Mouse (Mus musculus) forebrain, postnatal 0 days (tissue): ENCODE measurements around the gene Gm12695. TPM values are rescaled to one million over a fixed set of nuclear protein-coding genes. Genes with fewer than 3 reads are reported as not detected.

Experiments used
- ATAC-seq: fragments of 200-750 bp; cut with Nextera tagmentation; 2 replicates; pipeline ENCODE4 v1.8.0; 2017; ENCODE audit warnings: mild to moderate bottlenecking, moderate library complexity
- DNase-seq: peaks from one replicate; pipeline ENCODE4 v3.0.0-alpha.2; 2015
- H3K27ac ChIP-seq: fragments of 300-500 bp; sonication (generic); 2 replicates; pipeline ENCODE4 v1.5.1; 2014; ENCODE audit warnings: low read depth, mild to moderate bottlenecking, antibody characterized with exemption, low read length, moderate library complexity, mixed read lengths
- H3K27me3 ChIP-seq: fragments of 300-500 bp; sonication (generic); 2 replicates; pipeline ENCODE4 v1.6.1; 2014; ENCODE audit warnings: mild to moderate bottlenecking, low read length, mixed read lengths; ENCODE audit not compliant: insufficient read depth
- H3K36me3 ChIP-seq: fragments of 300-500 bp; sonication (generic); 2 replicates; pipeline ENCODE4 v1.6.1; 2014; ENCODE audit warnings: mild to moderate bottlenecking, moderate library complexity; ENCODE audit not compliant: insufficient read depth
- H3K4me1 ChIP-seq: fragments of 300-500 bp; sonication (generic); 2 replicates; pipeline ENCODE4 v1.6.1; 2014; ENCODE audit warnings: antibody characterized with exemption; ENCODE audit not compliant: insufficient read depth
- H3K4me2 ChIP-seq: fragments of 300-500 bp; sonication (generic); 2 replicates; pipeline ENCODE4 v1.6.1; 2014; ENCODE audit warnings: low read depth, mild to moderate bottlenecking, moderate library complexity
- H3K4me3 ChIP-seq: fragments of 300-500 bp; sonication (generic); 2 replicates; pipeline ENCODE4 v1.5.1; 2014; ENCODE audit warnings: low read depth, low read length, mixed read lengths
- H3K9ac ChIP-seq: fragments of 300-500 bp; sonication (generic); 2 replicates; pipeline ENCODE4 v1.6.1; 2014; ENCODE audit warnings: mild to moderate bottlenecking
- H3K9me3 ChIP-seq: fragments of 300-500 bp; sonication (generic); 2 replicates; pipeline ENCODE4 v1.6.1; 2016; ENCODE audit warnings: low read length
- CTCF ChIP-seq: sonication (generic); IDR thresholded peaks from 2 replicates; pipeline ENCODE4 v1.5.1; 2016; ENCODE audit warnings: antibody characterized with exemption, control low read depth, low read depth
- WGBS: fragments of 180-500 bp; shearing (Covaris S2); extraction: QIAGEN DNeasy Blood & Tissue Kit; methylation state at CpG from one replicate; pipeline ENCODE4 v1.1.7; 2014; 5-methylcytosine and 5-hydroxymethylcytosine counted together
- polyA plus RNA-seq: library from polyadenylated mRNA; unstranded; fragments of >200 nt; fragmentation: Nextera tagmentation; extraction: Ambion mirVana; gene quantifications from 2 replicates; pipeline ENCODE4 v1.2.1, GENCODE M21; 2015
- total RNA-seq: library from RNA; depleted of rRNA; stranded (reverse); fragments of >200 nt; gene quantifications from 2 replicates; pipeline ENCODE4 v1.2.3, GENCODE M21; 2014

Gene Gm12695
- total and polyA plus RNA-seq, 2 experiments from 2014 or later = 0.07 TPM; not detected in 1

DNA sequence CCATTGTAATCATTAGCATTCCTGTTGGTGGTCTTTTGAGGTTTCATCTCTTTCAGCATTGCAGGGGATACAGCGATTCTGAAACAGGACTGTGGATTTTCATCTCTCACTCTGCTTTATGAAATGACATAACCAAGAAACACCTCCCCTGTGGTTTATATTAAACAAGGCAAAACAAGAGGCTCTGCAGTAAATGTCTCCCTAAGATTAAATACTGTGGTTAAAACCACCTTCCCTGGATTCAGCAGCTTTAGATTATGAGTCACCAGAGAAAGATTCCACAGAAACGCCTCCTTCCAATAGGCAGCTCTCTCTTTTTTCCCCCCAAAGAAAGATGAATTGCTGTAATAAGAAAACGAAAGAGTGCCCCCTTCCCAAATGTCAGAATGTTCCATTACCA, 4.9 kb upstream of the Gm12695 start:
- DNase-seq = no peak
- no peaks in the 10 kb centered on the region for H3K27me3 ChIP-seq

DNA sequence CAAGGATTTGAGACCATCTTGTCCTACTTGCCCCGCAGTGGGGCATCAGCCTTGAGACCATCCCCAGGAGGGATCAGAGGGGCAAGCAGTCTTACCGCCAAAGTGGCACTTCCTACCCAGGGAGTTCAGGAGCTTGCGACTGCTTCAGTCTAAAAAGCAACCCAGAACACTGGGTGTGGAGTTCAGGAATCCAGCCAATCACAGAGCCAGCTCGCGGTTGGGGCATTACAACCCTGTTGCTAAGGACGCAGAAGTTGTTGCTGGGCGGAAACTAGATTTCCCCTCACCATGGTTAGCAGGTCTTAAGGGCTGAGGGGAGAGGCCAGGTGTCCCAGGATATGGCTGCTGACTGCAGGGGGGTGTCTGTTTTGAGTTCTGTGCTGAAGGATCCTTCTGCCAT, 1.6 kb upstream of the Gm12695 start:
- Histone ChIP-seq H3K4me1 (no peaks in the 10 kb centered on the region), H3K27me3 (no peaks in the 10 kb centered on the region), H3K4me2 (no peak overlapping the region), H3K27ac (no peak overlapping the region), H3K36me3 (no peaks in the 10 kb centered on the region), H3K9ac (no peak overlapping the region), H3K4me3 (no peak overlapping the region), H3K9me3 (no peaks in the 10 kb centered on the region)
- WGBS = 28% methylated on average over 7 of the region's 7 CpGs
- no peak for ATAC-seq
- TF ChIP-seq CTCF = no peak
- no peak for DNase-seq

More for the DNA sequence above, 4.9 kb upstream of the Gm12695 start:
- H3K9me3 ChIP-seq = no peaks in the 10 kb centered on the region
- TF ChIP-seq CTCF = no peak
- no peak for ATAC-seq
- no peaks in the 10 kb centered on the region for H3K36me3 ChIP-seq
- H3K4me3 ChIP-seq = no peak overlapping the region
- H3K9ac ChIP-seq = no peak overlapping the region
- no peaks in the 10 kb centered on the region for H3K4me1 ChIP-seq
- H3K27ac ChIP-seq = no peak overlapping the region
- 67% methylated on average over 3 of the region's 3 CpGs for WGBS
- no peak overlapping the region for H3K4me2 ChIP-seq

DNA sequence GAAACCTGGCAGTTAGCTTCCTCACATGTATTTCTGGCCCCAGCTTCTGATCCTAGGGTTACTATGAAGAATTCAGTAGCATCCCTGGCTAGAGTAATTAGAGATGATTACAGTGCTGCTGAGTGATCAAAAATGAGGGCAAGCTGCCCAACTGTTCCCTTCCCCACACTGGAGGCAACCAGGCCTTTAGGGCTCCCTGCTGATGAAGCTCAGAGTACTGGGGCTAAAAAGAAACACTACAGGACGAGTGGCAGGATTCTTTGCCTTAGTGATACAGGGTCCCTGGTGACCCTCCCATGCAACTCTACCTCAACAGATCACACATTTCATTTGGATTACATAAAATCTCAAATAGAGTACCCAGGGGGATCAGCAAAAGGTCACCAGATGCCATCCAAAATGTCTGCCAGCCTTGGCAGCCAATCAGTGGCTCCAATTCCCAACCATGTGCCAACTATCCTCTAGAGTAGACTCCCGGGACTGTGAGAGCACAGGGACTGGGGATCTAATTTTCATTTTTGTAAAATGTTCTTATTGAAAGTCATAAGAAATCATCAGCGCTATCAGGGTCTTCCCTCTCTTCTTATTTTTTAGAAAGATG, 11.9 kb downstream of the Gm12695 start:
- no peak overlapping the region for H3K4me3 ChIP-seq
- WGBS = 60% methylated on average over 3 of the region's 3 CpGs
- H3K4me2 ChIP-seq = no peak overlapping the region
- peak; percentile 27; the same call in 1 of the 2 replicates for ATAC-seq
- H3K27me3 ChIP-seq = no peaks in the 10 kb centered on the region
- no peak overlapping the region for H3K27ac ChIP-seq
- no peaks in the 10 kb centered on the region for H3K36me3 ChIP-seq
- no peaks in the 10 kb centered on the region for H3K9me3 ChIP-seq
- TF ChIP-seq CTCF = no peak
- no peak for DNase-seq
- no peak overlapping the region for H3K9ac ChIP-seq
- no peaks in the 10 kb centered on the region for H3K4me1 ChIP-seq

DNA sequence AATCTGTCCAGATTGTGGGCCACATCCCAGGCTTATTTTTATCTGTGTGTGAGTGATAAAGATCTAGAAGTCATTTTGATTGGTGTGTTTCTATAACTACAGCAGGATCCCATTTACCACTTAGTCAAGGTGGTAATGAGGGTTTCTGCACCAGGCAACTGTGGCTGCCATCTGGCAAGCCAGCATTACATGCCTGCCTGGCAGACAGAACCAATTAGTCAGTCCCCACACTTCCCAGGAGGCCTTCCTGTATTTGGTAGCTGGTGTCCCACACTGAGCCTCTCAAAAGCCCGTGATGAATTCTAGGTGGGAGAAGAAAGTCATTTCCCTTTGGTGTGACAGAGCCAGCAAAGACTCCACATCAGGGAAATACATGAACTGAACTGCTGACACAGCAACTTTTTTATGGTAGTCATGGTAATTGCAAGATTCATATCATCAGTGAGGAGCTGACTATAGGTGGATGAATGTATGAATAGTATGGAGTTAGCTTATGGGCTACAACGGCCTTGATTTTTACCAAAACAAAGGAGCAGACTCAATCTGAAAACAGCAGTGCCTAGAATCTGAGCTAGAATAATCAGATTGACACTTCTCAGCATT, 18.5 kb downstream of the Gm12695 start:
- no peak for TF ChIP-seq CTCF
- Histone ChIP-seq H3K4me2 (no peak overlapping the region), H3K9ac (no peak overlapping the region), H3K4me1 (no peaks in the 10 kb centered on the region), H3K4me3 (no peak overlapping the region), H3K27ac (no peak overlapping the region), H3K36me3 (no peaks in the 10 kb centered on the region), H3K9me3 (no peaks in the 10 kb centered on the region), H3K27me3 (no peaks in the 10 kb centered on the region)
- ATAC-seq (peak; percentile 90), DNase-seq (peak; percentile 51)
- WGBS = 55% methylated on average over 2 of the region's 2 CpGs

DNA sequence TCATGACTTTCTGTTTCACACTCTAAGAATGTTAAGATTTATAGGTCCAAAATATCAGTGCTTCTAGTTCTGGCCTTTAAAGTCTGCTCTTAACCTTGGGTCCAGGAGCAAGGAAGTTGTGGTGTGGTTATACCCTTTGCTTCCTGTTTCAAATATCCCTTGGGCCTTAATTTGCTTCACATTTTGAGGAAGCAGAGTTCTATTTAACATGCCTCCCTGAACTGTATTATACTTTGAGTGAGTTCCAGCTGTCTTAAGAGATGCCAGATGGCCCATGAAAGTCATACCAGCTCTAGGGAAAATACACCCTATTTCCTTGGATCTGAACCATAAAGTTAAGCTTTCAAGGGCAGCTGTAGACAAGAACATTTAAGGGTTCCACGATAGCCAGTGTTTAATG, 33.0 kb downstream of the Gm12695 start:
- H3K4me3 ChIP-seq = no peak overlapping the region

DNA sequence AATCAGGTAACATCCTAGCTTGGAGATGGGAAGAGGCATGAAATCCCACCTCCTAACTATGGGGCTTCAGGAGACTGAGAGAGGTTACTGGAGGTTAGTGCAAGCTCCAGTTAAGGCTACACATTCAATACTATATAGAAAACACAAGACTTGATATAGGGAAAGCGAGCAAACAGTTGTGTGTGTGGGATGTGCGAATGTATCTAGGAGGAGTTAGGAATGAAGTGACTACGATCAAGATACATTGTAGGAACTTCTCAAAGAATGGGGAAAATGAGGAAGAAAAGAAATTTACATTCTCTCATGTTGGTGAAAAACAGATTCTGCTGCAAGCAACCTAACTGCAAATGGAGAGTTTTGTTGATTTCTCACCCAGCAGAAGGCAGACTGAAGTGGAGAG, 44.5 kb downstream of the Gm12695 start:
- Histone ChIP-seq H3K9ac (no peak overlapping the region), H3K27ac (no peak overlapping the region), H3K4me1 (no peaks in the 10 kb centered on the region), H3K9me3 (no peaks in the 10 kb centered on the region), H3K36me3 (no peaks in the 10 kb centered on the region), H3K27me3 (no peaks in the 10 kb centered on the region), H3K4me2 (no peak overlapping the region), H3K4me3 (no peak overlapping the region)
- 93% methylated on average over 3 of the region's 3 CpGs for WGBS
- ATAC-seq (no peak), DNase-seq (no peak)
- no peak for TF ChIP-seq CTCF

More for the DNA sequence above, 33.0 kb downstream of the Gm12695 start:
- peak; percentile 26 for DNase-seq
- H3K4me1 ChIP-seq = no peaks in the 10 kb centered on the region
- no peak overlapping the region for H3K9ac ChIP-seq
- H3K27me3 ChIP-seq = no peaks in the 10 kb centered on the region
- no peaks in the 10 kb centered on the region for H3K9me3 ChIP-seq
- H3K4me2 ChIP-seq = no peak overlapping the region
- TF ChIP-seq CTCF = no peak
- ATAC-seq = no peak
- no peaks in the 10 kb centered on the region for H3K36me3 ChIP-seq
- no peak overlapping the region for H3K27ac ChIP-seq
- 62% methylated on average over 1 of the region's 1 CpGs for WGBS

DNA sequence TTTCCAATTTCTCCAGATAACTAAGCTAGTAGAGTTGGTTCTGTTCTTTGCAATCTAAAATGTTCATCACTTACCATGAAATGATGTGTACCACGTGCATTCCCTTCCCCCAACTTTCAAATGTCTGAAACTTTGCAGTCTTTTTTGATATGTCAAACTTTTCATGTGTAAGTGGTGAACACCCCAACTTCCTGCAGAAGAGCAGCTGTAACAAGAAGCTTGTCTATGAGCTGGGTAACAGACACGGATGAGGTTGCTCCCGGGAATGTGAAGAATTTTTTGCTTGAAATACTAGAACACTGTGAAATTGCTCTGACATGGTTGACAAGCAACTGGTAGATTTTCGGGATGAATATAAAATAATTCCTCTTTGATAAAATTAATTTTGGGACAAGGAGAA, 55.7 kb downstream of the Gm12695 start:
- Histone ChIP-seq H3K9me3 (no peaks in the 10 kb centered on the region), H3K9ac (no peak overlapping the region), H3K4me2 (no peak overlapping the region), H3K36me3 (no peaks in the 10 kb centered on the region), H3K27me3 (no peaks in the 10 kb centered on the region), H3K27ac (no peak overlapping the region), H3K4me1 (no peaks in the 10 kb centered on the region), H3K4me3 (no peak overlapping the region)
- ATAC-seq = no peak
- no peak for DNase-seq
- 80% methylated on average over 4 of the region's 4 CpGs for WGBS
- TF ChIP-seq CTCF = no peak
